In genomic region chr1:134092852-134093770, GRCm38 (mm10) we compare ENCODE assay signal across 8 mouse cellular contexts. TPM values are rescaled to one million over a fixed set of nuclear protein-coding genes. Genes with fewer than 3 reads are reported as not detected.
DNase-seq lines count a peak whose midpoint lies in the region; ATAC-seq and TF ChIP-seq lines count a peak whose summit lies in the region.

No protein-coding gene starts in this region.

- peak overlapping the region; percentile 76 for H3K9ac ChIP-seq in hindbrain, embryonic 16.5 days (ENCODE audit: low read depth, low read length)

- peak overlapping the region; percentile 47 for H3K4me3 ChIP-seq in hindbrain, embryonic 16.5 days (ENCODE audit: low read length)
- H3K4me3 ChIP-seq in left cerebral cortex, adult 2 months: peak overlapping the region; percentile 42
- H3K4me3 ChIP-seq in macrophage (ENCODE audit: inconsistent target): peak overlapping the region; percentile 26

- no peak for TF ChIP-seq CTCF in left cerebral cortex, adult 2 months (IDR thresholded peaks at IDR 0.05)

- ATAC-seq in hindbrain, embryonic 16.5 days: peak; percentile 84

- no peaks in the 10 kb centered on the region for H3K9me3 ChIP-seq in hindbrain, embryonic 16.5 days (ENCODE audit: control insufficient read depth, low read length)

- no peaks in the 10 kb centered on the region for H3K36me3 ChIP-seq in hindbrain, embryonic 16.5 days (ENCODE audit: control insufficient read depth, insufficient read depth, low read length)
- no peaks in the 10 kb centered on the region for H3K36me3 ChIP-seq in macrophage (ENCODE audit: inconsistent target)

- 2% methylated on average over 41 of the region's 43 CpGs for WGBS in hindbrain, embryonic 16.5 days
- WGBS in macrophage (ENCODE audit: missing documents): 2% methylated on average over 36 of the region's 43 CpGs

- DNase-seq in T-cell, adult 2 months (ENCODE audit: low spot score): peak; percentile 96
- DNase-seq in cerebellum, postnatal 36 days: peak; percentile 88 to 93
- DNase-seq in gastrocnemius, adult 18-20 months (ENCODE audit: low spot score): peak; percentile 96
- peak; percentile 89 to 92 for DNase-seq in left cerebral cortex, adult 2 months (ENCODE audit: extremely low spot score in 1 of 2, low spot score in 2 of 2)
- peak; percentile 77 for DNase-seq in retina, postnatal 7 days (ENCODE audit: low read depth, low spot score)
- peak; percentile 84 to 91 for DNase-seq in urinary bladder, adult 18-20 months (ENCODE audit: low spot score in 2 of 2)

- no peaks in the 10 kb centered on the region for H3K79me2 ChIP-seq in macrophage (ENCODE audit: inconsistent target)

- H3K4me1 ChIP-seq in hindbrain, embryonic 16.5 days (ENCODE audit: control insufficient read depth, insufficient read depth, low read depth, low read length): peaks cover 30% of the 10 kb centered on the region

- H3K27ac ChIP-seq in hindbrain, embryonic 16.5 days (ENCODE audit: low read depth, low read length): peak overlapping the region; percentile 75
- H3K27ac ChIP-seq in left cerebral cortex, adult 2 months: peak overlapping the region; percentile 96
- H3K27ac ChIP-seq in macrophage: peak overlapping the region; percentile 96

- no peaks in the 10 kb centered on the region for H3K27me3 ChIP-seq in hindbrain, embryonic 16.5 days (replicated peaks; ENCODE audit: control insufficient read depth, insufficient read depth, low read length)

- intact Hi-C loops in left cerebral cortex, adult 2 months (cut with DNase I): loop anchor here (1.0 kb wide), 1 partner anchor 14 kb away; the partner anchor contains the start of gene Btg2

- H3K4me2 ChIP-seq in hindbrain, embryonic 16.5 days (ENCODE audit: low read length): peak overlapping the region; percentile 90

RNA-seq across cellular contexts. Expression of gene Btg2, which starts 14.2 kb away (rescaled TPM):
- total RNA-seq in gastrocnemius, adult 18-20 months (2021): 10 to 100 TPM; 41.2 to 63.7 TPM
- 28.0 and 28.5 TPM in 2 replicates for polyA plus RNA-seq in hindbrain, embryonic 16.5 days (2015; fragmentation: Nextera tagmentation; extraction: Ambion mirVana)
- 10 to 100 TPM; 26.2 to 28.3 TPM for total RNA-seq in left cerebral cortex, adult 2 months (2021)
- total RNA-seq in macrophage (2018; cell fraction: chromatin; rRNA removed): 100 to 1,000 TPM in 8 of 26 experiments, 10 to 100 TPM in 17, 1 to 10 TPM in 1; 3.8 to 604 (median 54.5) TPM
- total RNA-seq in macrophage (2018; cell fraction: cytosol; rRNA removed): 100 to 1,000 TPM in 15 of 26 experiments, 10 to 100 TPM in 10, 1 to 10 TPM in 1; 9.1 to 625 (median 124) TPM
- 1,000 to 10,000 TPM in 1 of 26 experiments, 100 to 1,000 TPM in 16, 10 to 100 TPM in 9; 15.8 to 1,019 (median 166) TPM for total RNA-seq in macrophage (2018; cell fraction: nucleus; rRNA removed)
- 3.9 to 21.4 TPM (median 6.0 TPM) in 3 replicates for polyA plus RNA-seq in macrophage (2018)

RNA-seq across cellular contexts. Expression of gene Chit1, which starts 17.9 kb away (rescaled TPM):
- total RNA-seq in gastrocnemius, adult 18-20 months (2021): not detected
- 0.15 and 0.73 TPM in 2 replicates for polyA plus RNA-seq in hindbrain, embryonic 16.5 days (2015; fragmentation: Nextera tagmentation; extraction: Ambion mirVana)
- total RNA-seq in left cerebral cortex, adult 2 months (2021): not detected
- not detected for total RNA-seq in macrophage (2018; cell fraction: chromatin; rRNA removed)
- not detected for total RNA-seq in macrophage (2018; cell fraction: cytosol; rRNA removed)
- total RNA-seq in macrophage (2018; cell fraction: nucleus; rRNA removed): not detected
- not detected in 3 replicates for polyA plus RNA-seq in macrophage (2018)

RNA-seq across cellular contexts. Expression of gene Fmod, which starts 56.1 kb away (rescaled TPM):
- total RNA-seq in gastrocnemius, adult 18-20 months (2021): 100 to 1,000 TPM in 1 of 2 experiments, 10 to 100 TPM in 1; 41.0 to 107 TPM
- 11.8 and 24.0 TPM in 2 replicates for polyA plus RNA-seq in hindbrain, embryonic 16.5 days (2015; fragmentation: Nextera tagmentation; extraction: Ambion mirVana)
- 10 to 100 TPM; 15.8 to 23.8 TPM for total RNA-seq in left cerebral cortex, adult 2 months (2021)
- total RNA-seq in macrophage (2018; cell fraction: chromatin; rRNA removed): 1 to 10 TPM in 1 of 26 experiments, under 1 TPM in 1, not detected in 24; 0.16 to 9.7 TPM
- not detected for total RNA-seq in macrophage (2018; cell fraction: cytosol; rRNA removed)
- total RNA-seq in macrophage (2018; cell fraction: nucleus; rRNA removed): 1 to 10 TPM in 1 of 26 experiments, not detected in 25; 1.2 TPM
- not detected in 3 replicates for polyA plus RNA-seq in macrophage (2018)

Comparison
In these comparisons a context has a peak if more than half of its experiments do, and no peak if none do; other contexts are left out.
1. Peak in every context shown above with its lines: DNase-seq, ATAC-seq, H3K4me3 ChIP-seq and H3K27ac ChIP-seq.